Mouse (Mus musculus) 3134 (cell line): Measurements from ENCODE around the gene Efcab8.
"Not testable (repeated sequence)": the region's sequence is repeated elsewhere in the genome, so short reads cannot be mapped to it uniquely, and the experiment has no call there.

Experiments
- DNase-seq: peaks from one replicate; pipeline ENCODE4 v3.0.0-alpha.2; 2011; ENCODE audit warnings: low spot score; ENCODE audit not compliant: insufficient read length; ENCODE audit errors: extremely low read depth

Gene Efcab8

DNA sequence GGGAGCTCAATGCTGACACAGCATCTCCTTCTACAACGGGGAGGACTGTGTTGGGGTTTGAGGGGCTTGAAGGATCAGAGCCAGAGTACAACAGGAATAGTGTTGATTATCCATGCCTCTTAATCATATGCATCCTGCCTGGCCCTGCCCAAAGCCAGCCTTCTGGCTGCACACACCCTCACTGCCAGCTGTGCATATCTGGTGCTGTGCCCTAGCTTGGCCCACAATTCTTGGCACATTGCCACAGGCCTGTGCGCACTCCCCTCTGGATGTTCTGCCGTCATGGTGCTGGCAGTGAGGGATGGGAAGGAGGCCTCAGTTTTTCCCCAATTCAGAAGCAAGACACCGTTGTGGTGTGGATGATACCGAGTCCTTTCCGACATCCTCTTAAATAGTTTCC is 44.9 kb downstream of the Efcab8 start:
- DNase-seq, result no peak

DNA sequence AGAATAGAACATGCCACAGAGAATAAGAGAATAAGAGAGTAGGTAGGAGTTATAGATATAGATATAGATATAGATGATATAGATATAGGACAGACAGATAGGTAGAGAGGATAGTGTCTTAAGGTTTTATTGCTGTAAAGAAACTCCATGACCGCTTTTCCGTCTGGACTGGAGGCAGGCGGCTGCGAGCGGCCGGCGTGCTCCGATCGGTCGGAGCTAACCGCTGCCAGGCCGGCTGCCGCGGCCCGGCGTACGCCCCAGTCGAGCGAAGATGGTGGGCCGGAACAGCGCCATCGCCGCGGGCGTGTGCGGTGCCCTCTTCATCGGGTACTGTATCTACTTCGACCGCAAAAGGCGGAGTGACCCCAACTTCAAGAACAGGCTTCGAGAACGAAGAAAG is 46.2 kb downstream of the Efcab8 start:
- DNase-seq, result not testable (repeated sequence)

DNA sequence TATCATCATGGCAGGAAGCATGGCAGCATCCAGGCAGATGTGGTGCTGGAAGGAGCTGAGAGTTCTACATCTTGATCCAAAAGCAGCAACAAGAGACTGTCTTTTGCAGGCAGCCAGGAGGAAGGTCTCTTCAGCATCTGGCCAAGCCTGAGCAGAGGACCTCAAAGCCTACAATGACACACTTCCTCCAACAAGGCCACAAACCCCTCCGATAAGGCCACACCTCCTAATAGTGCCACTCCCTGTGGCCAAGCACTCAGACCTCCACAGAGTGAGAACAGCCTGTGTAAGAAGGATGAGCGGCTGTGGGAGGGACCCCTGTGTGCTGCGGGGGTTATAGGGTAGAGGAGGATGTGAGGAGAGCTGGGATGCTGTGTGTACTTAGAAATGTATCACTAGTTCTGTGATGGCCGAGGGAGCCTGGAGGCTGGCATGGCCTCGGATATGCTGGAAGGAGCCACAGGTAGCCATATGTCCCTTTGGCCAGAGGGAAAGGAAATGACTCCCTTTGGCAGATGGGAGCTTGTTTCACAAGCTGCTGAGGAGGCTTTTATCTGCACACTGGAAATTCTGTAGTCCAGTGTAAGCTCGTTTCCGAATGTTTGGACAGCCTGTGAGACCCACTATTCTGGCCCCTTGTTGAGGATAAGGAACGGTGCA is 47.6 kb downstream of the Efcab8 start:
- DNase-seq, result no peak

DNA sequence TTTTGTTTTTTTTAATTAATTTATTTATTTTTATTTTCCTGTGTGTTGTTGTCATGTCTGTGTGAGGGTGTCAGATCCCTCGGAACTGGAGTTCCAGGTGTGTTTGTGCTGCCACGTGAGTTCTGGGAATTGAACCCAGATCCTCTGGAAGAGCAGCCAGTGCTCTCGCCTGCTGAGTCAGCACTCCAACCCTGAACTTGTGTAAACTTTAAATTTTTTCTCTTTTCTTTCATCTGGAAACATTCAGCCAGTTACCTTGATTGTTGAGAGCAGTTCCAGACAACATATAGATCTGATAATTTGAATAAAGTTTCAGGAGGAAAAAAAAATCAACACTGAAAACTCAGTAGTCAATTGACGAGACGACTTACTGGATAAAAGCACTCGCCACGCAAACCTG is 49.0 kb downstream of the Efcab8 start:
- DNase-seq, result no peak

DNA sequence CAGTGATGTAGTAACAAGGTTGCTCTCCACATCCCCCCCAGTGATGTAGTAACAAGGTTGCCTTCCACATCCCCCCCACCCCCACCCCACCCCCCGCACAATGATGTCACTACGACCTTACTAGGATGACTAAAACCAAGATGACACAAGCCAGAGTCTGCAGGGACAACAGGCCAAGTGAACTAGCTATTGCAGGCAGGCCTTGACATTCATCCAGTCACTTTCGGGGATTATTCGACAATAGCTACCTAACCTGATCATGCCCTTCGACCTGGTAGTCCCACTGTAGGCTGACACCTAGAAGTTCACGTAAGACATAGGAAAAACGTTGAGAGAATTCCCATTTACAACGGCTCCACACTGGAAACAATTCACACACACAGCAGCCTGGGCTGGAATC is 53.6 kb downstream of the Efcab8 start:
- DNase-seq, result no peak

DNA sequence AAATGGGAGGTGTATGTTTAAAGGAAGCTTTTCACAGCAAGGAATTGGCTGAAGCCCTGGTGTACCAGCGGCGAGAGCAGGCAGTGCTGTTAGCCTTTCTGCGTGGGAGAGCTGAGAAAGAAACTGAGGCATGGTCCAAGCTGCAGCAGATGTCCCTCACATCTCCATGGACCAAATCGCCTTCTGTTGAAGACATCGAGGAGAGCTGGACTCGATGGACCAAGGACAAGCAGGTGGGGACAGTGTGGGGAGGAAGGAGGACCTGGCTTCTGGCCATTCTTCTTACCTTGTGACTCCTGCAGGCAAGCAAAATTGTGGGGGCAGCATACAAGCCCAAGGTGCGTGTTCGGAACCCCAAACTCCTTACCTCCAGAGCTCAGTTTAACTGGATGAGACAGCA is 63.1 kb downstream of the Efcab8 start:
- no peak for DNase-seq

DNA sequence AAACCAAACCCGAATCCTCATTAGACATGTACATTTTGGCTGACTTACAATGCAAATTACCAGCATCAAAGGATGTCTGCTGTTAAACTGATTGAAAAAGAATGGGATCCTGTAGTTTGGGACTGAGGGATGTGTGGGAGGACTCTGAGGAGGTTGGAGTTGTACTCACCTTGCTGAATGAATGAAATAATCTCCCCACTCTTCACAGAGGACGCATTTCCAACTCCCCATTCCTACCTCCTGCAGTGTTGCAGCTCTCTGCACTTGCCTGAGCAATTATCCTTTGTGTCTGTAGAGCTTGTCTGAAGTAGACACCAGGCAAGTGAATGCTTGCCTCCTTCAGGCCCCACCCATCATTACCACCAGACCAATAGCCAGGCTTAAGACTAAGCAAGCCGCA is 68.7 kb downstream of the Efcab8 start:
- no peak for DNase-seq

DNA sequence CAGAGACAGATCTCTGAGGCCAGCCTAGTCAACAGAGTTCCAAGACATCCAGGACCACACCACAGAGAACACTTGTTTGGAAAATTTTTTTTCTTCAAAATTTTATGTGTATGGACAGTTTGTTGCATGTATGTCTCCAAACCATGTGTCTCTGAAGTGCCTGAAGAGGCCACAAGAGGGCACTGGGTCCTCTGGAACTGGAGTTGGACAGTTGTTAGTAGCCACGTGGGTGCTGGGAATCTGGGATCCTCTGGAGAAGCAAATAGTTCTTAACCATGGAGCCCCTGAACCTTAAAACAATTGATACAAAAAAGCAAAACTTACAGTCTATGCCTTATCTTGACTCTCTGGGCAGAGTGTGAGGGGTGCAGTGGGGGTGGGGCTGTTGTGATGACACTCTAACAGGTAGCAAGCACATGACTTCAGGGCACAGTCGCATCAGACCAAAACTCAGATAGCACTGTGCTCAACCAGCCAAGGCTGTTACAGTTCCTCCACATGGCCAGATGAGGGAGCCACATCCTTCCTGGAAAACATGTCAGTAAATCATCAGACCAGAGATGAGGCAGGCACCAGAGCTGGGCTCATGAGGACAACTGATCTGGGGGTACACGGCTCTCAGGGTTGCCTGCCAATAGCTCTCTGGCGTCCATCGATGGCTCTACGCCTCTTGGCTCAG is 70.8 kb downstream of the Efcab8 start:
- DNase-seq, result peak; percentile 19

DNA sequence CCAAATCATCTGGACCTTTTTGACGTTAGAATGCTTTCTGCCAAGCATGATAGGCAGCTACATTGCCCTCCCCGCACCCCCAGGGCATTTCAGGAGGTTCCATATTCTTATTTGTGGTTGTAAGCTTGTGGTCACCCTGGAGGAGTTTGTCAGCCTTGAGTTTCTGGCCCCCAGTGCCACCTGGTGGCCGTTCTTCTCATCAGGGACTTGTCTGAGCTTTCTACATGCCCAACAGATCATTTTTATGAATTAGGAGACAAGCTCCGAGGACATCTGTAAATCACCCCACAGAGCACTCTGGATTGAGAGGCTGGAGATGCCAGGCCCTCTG is 71.3 kb downstream of the Efcab8 start:
- DNase-seq, result peak; percentile 22

DNA sequence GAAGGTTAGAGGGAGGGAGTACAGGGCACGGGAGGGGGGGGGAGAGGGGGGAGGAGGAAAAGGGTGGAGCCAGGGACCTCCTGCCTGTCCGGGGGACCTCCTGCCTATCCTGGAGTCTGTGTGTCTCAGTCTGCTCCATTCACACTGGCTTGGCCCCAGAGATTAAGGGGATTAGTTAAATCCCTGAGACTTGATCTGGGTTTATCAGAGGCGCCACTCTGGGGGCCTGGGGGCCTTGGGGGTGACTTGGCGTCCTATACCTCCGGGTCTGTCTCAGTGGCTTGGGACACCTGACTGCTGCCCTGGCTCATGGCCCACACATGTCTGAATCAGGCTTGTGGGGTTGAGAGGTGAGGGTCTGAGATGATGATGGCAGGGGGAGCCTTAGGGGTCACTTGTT is 73.8 kb downstream of the Efcab8 start:
- no peak for DNase-seq

DNA sequence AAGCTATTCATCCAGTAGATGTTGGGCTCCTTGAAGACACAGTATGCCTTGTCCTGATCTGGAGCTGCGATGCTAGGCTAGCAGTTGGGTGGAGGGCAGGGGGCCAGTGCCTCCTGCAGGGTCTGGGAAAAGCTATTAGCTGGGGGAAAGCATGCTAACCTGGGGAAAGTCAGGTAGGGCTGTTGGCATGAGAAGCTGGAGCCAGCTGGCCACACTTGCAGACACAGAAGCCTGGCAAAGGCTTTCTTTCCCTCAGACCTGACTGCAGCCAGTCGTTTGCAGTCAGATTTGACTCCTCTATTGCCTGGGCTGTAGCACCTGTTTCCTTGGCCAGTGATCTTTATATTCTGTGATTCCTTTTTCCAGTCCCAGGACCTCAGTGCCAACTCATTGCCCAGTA is 79.8 kb downstream of the Efcab8 start:
- DNase-seq, result no peak

DNA sequence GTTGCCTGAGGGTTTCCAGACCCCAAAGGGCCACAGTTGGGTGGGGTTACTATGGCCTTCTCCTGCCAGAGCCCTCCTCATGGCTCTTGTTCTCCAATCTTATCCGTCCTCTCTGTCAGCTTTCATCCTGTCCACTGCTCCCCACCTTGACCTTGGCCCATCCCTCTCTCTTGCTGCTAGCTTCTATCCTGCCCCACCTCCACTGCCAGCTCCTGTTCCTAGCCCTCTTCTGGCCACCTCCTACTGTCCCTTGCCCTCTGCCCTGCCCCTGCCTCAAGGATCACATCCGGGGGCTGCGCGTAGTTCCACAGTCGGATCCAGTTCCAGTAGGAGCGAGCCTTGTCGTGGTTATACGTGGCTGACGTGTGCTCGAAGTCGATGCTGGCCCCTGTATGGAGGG is 80.6 kb downstream of the Efcab8 start:
- no peak for DNase-seq

DNA sequence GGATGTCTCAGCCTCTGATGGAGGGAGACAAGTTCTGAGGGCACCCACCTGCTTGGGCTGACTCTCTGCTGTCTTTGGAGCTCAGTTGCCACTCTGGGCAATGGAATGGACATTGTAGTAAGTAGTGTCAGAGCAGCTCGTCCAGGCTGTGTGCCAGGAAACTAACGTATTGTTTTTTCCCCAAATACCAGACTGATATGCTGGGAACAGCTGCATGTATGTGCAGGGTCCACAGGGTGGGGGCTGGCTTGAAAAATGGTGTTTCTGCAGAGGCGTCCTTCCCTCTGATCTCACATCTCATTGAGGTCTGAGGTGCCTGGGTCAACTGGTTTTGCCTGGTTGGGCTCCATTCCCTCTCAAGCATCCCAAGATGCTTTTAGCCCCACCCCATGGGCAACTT is 81.0 kb downstream of the Efcab8 start:
- DNase-seq, result no peak

DNA sequence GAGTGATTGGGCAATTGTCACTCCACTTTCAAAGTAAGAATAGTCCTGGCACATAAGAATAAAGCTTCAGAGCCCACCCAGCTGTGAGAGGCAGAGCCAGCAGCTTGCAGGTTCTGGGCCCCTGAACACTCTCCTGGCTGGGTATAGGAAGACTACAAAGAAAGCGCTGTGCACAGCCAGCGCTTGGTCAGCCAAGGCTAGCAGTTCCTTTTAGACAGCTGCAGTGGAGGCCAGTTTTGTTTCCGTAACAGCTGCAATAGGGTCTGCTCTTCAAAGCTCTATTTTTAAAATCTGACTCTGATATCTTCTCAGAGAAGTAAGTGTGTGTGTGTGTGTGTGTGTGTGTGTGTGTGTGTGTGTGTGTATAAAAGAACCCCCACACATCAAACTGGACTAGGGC is 82.2 kb downstream of the Efcab8 start:
- DNase-seq, result no peak

DNA sequence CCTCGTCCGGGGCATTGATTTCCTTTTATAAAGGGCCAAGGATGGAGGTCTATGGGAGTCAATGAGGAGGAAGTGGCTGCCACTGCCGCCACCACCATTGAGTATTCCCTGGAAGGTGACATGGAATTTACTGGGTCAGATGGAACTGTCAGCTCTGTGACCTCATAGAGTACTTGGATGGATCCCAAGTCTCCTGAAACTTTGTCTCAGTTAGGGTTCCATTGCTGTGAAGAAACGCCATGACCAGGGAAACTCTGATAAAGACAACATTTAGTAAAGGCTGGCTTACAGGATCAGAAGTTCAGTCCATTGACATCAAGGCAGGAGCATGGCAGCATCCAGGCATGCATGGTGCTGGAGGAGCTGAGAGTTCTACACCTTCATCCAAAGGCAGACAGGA is 91.3 kb downstream of the Efcab8 start, which contains the start of gene Sun5:
Gene Sun5 (minus strand): TSS at position 101 of the 400 bp plus-strand sequence.
- no peak for DNase-seq

DNA sequence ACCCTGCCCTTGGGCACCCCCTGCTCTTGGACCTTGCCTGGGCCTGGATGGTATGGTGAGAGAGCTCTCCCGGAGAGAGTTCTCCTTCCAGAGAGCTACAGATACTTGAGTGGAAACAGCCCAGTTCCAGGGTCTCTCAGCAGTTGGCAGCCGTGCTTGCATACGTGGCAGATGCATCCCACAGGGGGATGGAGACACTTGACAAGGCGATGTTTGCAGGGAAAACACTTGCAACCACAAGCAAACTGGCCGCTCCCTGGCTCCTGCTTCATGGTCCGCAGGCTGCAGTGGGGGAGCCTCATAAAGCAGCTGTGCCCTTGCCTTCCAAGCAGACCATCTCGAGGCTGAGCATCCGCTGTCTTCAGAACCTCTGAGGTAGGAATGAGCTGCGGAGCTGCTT is 95.0 kb downstream of the Efcab8 start, which contains the start of gene Bpifb2:
Gene Bpifb2 (plus strand): TSS at position 301 of the 400 bp plus-strand sequence.
- no peak for DNase-seq
